Mouse (Mus musculus) gastrocnemius, postnatal 4 days (tissue): Measurements from ENCODE around the gene Cdkn2b. TPM values are rescaled to one million over a fixed set of nuclear protein-coding genes. Genes with fewer than 3 reads are reported as not detected.

Experiments
- DNase-seq, 2 experiments: peaks; one replicate each; pipeline ENCODE4 v3.0.0; 2021 to 2022; ENCODE audit warnings: low spot score in 2 of 2, mixed read lengths in 2 of 2
- total RNA-seq, 2 experiments: library from RNA; stranded (reverse); gene quantifications; 2 replicates each; pipeline ENCODE4 v1.2.3; 2021

Gene Cdkn2b
- total RNA-seq, 2 experiments from 2014 or later, result 0.44 TPM; not detected in 1

GRCm38 (mm10) chr4:89294091-89294485 lies 16.8 kb downstream of the Cdkn2b start:
- DNase-seq, result no peak

DNA sequence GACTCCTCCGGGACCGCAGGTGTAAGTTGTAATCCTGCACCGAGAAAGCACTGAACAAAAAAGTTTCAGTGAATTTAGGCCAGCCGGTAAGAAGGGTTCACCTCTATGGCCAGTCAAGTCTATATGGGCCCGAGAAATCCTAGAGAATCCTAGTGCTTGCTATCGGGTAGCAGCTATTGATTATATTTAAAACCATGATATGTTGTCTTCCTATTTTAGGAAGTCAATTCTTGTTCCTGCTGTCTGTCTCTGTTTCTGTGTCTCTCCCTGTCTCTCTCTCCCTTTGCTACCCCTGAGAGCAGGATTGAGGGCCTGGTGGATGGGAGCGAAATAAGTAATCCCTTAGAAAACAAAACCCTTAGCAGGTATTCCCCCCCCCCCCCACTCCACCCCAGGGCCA lies 17.3 kb downstream of the Cdkn2b start:
- DNase-seq, result no peak

DNA sequence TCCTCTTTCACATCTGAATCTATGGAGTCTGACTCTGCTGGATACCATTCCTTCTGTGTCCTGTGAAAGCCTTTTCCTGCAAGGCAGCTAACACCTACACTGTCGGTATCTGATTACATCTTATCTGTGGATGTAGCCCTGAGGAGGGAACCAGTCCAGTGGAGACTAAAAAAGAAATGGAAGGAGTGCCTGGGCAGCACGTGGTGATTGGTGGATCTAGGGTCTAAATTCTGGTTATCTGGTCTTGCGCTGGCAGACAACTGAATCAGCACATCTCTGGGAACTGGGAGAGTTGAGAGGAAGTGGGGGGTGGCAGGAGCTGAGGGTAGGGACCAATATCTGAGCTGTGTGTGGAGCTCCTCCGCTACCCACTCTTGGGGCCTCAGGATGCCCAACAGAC lies 21.8 kb downstream of the Cdkn2b start:
- no peak for DNase-seq

DNA sequence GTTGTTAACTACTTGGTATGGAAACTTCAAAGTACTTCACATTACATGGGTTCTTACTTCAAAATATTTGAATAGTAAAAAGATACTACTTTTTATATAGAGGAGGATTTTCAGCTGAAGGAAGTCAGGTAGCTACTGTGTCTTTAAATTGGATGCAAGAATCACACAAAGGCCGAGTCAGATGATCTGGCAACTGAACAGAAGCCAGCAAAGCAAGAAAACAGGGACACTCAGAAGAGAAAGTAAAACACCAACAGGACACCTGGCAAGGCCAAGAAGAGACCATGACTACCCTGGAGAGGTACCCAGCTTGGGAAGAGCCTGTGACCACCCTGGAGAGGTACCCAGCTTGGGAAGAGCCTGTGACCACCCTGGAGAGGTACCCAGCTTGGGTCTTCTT lies 24.3 kb downstream of the Cdkn2b start:
- no peak for DNase-seq

- no peak for DNase-seq
Observed at GRCm38 (mm10) chr4:89285688-89286087, 25.2 kb downstream of the Cdkn2b start.

- DNase-seq, result no peak
Observed at GRCm38 (mm10) chr4:89282661-89283060, 28.2 kb downstream of the Cdkn2b start.

DNA sequence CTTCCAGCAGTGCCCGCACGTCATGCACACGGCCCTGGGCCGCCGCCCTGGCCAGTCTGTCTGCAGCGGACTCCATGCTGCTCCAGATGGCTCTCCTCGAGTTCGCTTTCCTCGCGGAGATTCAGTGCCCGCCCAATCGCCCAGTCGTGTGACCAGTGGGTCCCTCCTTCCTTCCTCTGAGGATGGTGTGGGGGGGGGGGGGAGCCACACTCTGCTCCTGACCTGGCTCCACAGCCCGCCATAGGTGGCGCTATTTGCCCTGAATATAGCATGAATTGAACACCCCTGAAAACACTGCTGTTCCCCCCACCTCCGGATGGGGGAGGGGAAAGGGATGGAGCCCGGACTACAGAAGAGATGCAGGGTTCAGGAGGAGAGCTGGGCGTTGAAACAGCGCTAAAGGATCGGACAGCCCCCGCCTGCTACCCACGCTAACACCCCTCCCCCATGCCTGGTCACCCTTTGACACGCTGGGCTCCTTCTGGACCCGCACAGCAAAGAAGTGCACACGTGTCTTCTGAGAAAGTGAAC lies 28.7 kb downstream of the Cdkn2b start:
- no peak for DNase-seq

DNA sequence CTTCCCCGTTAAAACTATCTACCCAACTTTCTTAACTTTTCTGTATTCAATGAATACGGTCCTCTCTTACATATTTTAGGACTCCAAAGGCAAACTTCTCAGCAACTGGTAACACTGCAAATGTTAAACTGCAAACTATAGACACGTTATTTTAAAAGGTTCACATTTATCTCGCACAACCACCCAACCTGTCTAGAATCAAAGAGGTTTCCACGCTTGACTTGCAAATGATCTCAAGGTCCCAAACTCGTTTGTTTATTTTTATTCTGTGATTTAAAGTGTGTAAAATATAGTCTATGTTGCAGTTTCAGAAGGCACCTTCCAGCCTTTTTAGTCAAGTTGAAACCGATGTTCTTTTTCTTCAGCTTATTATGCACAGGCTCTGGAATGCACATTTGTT lies 29.6 kb downstream of the Cdkn2b start:
- DNase-seq, result no peak

DNA sequence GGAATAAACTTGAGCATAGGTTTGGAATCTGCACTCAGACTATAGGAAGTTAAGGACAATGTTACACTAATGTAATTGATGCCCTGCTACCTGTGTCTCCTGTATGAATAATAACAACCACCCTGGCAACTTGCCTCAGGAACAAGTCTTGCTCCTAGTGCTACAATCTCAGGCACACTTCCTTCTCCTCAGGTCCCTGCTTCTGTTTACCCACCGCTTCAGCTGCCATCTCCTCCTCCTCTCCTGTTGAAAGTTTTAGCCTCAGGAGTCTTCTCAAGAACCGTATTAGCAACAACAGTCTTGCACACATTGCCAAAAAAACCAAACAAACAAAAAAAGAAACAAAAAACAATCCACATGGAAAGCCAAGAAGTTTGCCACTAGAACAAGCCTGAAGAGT lies 31.2 kb downstream of the Cdkn2b start:
- DNase-seq, result no peak

GRCm38 (mm10) chr4:89277381-89277940 lies 33.4 kb downstream of the Cdkn2b start:
- DNase-seq, result no peak

DNA sequence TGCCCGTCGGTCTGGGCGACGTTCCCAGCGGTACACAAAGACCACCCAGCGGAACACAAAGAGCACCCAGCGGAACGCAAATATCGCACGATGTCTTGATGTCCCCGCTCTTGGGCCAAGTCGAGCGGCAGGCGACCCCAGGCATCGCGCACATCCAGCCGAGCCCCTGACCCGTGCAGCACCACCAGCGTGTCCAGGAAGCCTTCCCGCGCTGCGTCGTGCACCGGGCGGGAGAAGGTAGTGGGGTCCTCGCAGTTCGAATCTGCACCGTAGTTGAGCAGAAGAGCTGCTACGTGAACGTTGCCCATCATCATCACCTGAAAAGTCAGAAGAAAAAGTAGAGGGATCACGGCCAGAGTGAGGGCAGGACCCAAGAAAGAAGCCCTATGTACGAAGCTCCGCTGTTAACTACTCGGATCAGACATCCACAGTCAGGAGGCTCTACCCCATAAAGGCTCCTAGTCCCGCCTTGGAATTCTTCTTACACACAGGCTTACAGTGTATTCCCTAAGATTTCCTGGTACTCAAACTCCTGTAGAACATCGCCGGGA lies 34.1 kb downstream of the Cdkn2b start:
- DNase-seq, result peak in 1 of 2 experiments; percentile 18

DNA sequence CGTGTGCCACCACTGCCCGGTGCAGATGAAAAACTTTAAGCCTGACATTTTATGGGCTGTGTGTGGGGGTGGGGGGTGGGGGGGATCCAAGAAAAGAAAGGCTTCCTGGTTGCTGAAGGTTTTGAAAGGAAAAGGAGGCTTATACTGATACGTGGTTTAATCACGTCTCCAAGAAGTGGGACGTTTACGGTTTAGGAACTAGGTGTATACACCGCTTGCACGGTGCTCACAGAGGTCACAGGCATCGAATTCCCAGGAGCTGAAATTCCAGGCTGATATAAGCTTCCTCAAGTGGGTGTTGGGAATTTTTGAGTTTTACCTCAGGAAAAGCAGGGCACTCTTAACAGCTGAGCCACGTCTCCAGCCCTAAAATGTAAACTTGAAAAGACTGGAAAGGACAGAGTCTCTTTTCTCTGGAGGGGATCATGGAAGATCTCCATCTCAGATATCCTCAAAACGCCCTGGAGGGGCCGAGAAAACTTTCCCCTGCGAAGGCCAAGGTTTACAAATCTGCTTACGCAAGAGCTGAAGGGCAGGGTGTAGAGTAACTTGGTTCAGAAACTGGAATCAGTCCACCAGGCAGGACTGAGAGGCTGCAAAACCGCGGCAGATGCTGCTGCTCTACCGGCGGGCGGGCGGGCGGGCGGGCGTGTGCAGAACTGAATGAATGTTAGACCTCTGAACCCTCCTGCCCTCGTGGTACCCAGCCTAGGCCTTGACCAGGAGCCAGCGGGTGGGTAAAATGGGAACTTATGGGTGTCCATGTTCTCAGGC lies 34.8 kb downstream of the Cdkn2b start:
- DNase-seq, result no peak

- no peak for DNase-seq
Observed at GRCm38 (mm10) chr4:89274829-89275548, 35.9 kb downstream of the Cdkn2b start.

- DNase-seq, result no peak
Observed at GRCm38 (mm10) chr4:89274006-89274405, 36.8 kb downstream of the Cdkn2b start.

DNA sequence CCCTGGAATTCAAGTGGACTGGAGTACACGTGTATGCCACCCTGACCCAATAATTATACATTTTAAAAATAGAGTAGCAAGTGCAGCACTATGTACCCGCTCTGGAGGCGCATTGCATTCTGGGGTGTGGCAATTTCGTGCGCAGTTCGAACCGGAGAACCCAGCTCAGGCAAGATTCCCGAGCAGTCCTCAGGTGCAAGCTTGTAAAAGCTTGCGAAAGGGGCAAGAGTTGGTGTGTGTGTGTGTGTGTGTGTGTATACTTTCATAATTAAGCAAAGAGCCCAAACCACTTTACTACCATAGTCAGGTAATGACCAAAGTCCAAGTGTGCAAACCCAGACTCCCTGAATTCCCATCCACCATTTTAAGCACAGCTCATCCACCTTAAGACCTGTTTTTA lies 37.3 kb downstream of the Cdkn2b start:
- DNase-seq, result no peak

- DNase-seq, result no peak
Observed at GRCm38 (mm10) chr4:89272961-89273540, 37.8 kb downstream of the Cdkn2b start.

DNA sequence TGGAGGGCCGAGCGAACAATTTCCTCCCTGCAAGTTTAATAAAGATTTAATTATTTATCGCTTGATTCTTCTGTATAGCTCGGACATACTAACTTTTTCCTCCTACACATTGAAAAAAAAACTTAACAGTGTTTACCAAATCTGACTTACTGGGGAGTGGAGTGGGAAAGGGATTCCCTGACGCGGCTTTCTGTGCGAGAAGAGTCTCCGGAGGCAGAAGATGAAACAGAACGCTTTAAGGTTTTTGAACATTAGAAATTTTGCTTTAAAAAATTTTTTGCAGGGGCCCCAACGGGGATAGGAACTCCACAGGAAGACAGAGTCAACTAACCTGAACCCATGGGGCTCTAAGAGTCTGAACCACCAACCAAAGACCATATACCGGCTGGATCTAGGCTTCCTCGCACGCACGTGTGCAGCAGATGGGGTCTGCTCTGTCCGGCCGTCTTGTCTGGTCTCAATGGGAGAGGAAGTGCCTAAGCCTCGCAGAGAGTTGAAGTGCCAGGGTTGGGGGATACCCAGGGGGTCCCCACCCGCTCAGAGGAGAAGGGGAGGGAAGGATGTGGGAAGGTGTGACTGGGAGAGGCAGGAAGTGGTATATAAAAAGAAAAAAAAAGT lies 38.6 kb downstream of the Cdkn2b start:
- DNase-seq, result no peak

GRCm38 (mm10) chr4:89257768-89258167 lies 53.1 kb downstream of the Cdkn2b start:
- no peak for DNase-seq
